Mouse (Mus musculus) layer of hippocampus, postnatal 36 days (tissue): ENCODE data around the gene Trak1. TPM values are rescaled to one million over a fixed set of nuclear protein-coding genes. Genes with fewer than 3 reads are reported as not detected.

Experiments
- DNase-seq, 2 experiments: peaks; one replicate each; pipeline ENCODE4 v3.0.0; 2022
- total RNA-seq, 2 experiments: library from RNA; stranded (reverse); gene quantifications; 2 replicates each; pipeline ENCODE4 v1.2.3; 2021

Gene Trak1
- 100 to 1,000 TPM; 235 to 247 TPM for total RNA-seq

- peak in 1 of 2 experiments; percentile 50 for DNase-seq
Measured at GRCm38 (mm10) chr9:121297171-121298064, at the start of gene Trak1. Gene Trak1, plus strand, starts transcription at chr9:121297502.

GRCm38 (mm10) chr9:121247956-121248775, 49.1 kb upstream of the Trak1 start:
- DNase-seq: peak; percentile 74 to 76

- DNase-seq: no peak
Measured at GRCm38 (mm10) chr9:121249805-121250204, 47.5 kb upstream of the Trak1 start.

DNA sequence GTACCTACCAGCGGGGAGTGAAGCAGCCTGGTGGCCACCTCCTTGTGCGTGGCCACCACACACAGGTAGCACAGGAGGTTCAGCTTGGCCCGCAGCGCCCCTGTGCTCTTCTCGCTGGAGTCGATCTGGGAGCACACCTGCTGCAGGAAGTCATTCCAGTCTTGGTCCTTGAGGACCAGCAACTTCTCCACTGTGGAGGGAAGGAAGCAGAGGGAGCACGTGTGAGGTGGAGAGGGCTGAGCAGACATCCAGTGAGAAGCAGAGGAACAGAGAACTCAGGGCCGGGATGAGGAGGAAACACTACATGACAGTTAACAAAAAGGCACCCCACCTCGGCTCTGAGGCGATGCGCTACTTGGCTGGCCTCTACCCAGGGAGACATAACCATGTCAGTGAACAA, 46.4 kb upstream of the Trak1 start:
- no peak for DNase-seq

GRCm38 (mm10) chr9:121253983-121254382, 43.3 kb upstream of the Trak1 start:
- no peak for DNase-seq

GRCm38 (mm10) chr9:121254761-121255160, 42.5 kb upstream of the Trak1 start:
- DNase-seq: no peak

DNA sequence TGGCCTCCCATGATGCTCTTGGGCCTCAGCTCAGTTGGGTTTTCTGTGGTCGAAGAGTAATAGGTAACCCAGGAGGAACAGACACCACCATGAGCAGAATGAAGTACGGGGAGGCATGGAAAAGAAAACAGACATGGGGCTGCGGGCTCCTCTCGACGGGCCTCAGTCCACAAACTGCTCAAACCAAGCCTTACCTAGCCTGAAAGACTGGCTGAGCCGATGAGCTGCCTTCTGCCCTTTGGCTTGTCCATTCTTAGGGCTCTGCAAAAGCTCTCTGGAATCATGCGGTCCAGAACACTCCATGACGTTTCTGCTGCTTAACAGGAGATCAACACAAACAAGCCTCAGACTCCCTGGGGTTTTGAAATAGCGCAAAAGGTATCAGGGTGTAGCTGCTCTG, 40.2 kb upstream of the Trak1 start:
- no peak for DNase-seq

DNA sequence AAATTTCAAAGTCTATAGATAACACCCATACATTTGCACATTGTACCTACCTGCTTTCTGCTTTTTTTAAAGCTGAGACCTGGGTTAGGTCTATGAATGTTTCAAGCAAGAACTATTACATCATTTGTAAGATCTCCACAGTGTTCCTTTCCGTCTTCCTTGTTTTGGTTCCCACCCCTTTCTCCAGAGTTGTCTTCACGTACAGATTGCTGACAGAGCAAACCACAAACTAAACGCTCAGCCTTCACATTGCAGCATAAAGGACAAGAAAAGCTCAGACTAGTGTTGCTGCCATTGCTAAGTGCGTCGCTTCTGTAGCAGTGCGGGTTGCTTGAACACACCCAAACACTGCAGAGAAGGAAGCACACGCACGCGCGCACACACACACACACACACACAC, 32.0 kb upstream of the Trak1 start:
- DNase-seq: no peak

- no peak for DNase-seq
Measured at GRCm38 (mm10) chr9:121271149-121271548, 26.2 kb upstream of the Trak1 start.

GRCm38 (mm10) chr9:121271561-121271960, 25.7 kb upstream of the Trak1 start:
- no peak for DNase-seq

DNA sequence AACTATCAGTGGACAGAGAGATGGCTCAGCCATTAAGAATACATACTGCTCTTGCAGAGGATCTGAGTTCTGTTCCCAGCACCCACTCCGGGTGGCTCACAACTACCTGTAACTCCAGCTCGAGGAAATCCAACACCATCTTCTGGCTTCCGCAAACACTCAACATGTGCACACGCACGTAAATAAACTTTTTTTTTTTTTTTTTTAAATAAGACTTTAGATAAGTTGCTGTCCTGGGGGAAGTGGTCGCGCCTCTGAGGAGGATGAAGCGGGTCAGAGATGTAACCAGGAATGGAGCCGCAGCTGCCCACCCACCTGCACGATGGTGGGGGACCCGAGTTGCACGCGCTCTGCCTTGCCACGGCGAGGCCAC, 20.6 kb upstream of the Trak1 start:
- no peak for DNase-seq

DNA sequence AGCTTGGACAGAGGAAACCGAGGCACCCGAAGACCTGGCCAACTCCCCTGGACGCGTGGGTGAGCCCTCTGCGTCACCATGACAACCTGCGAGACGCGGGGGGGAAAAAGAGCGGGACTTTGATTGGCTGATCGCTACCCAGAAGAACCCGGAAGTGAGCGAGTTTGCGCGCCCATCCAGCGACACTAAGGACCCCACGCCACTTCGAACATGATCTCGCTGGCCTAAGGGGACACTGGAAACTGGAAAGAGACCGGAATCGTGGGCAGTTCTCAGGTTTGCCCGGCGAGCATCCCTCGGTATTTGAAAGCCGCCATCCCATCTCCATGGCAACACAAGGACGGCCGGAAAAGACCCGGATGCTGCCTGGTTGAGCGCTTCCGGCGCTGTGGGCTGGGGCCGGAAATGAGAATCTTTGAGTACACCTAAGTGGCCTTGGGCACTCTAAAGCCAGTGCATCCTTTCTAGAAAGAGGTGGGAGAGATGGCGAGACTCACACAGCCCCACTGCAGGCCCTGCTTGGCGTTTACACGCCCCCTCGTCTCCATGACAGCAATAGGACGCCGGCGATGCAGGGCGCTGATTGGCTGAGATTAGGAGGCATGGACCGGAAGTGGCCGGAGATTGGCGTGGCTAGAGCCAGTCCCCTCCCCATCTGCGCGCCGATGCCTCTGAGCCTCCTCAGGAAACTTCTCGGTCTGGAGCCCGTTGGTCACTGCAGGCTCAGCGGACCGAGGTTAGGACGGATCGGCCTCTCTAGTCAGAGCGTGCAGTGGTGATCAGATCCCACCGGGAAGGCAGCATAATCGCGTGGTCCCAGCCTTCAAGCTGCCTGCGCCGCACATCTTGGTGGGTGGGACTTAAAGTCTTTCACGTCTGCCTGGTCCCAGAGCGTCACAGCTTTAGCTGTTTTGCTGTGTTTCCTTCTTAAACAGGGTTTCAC, 19.9 kb upstream of the Trak1 start, which contains the start of gene Ulk4:
Gene Ulk4, minus strand, starts transcription at position 80 of the 943 bp plus-strand sequence.
- peak; percentile 93 to 95 for DNase-seq

DNA sequence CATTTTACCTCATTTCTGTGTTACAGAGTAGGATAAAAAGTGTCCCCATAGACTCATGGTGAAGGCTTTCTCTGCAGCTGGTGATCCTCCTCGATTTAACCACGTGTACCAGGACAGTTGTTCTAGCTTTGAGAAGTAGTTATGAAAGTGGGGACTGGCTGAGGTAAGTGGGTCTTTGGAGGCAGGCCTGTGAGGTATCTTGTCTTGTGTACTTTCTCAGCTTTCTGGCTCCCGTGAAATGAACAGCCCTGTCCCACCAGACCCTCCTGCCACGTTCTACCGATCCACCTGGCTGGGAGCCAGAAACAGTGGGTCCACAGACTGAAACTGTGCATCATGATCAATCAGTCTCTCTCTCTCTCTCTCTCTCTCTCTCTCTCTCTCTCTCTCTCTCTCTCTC, 18.1 kb upstream of the Trak1 start:
- DNase-seq: no peak

GRCm38 (mm10) chr9:121281891-121282290, 15.4 kb upstream of the Trak1 start:
- no peak for DNase-seq

- DNase-seq: no peak
Measured at GRCm38 (mm10) chr9:121283620-121284185, 13.6 kb upstream of the Trak1 start.

DNA sequence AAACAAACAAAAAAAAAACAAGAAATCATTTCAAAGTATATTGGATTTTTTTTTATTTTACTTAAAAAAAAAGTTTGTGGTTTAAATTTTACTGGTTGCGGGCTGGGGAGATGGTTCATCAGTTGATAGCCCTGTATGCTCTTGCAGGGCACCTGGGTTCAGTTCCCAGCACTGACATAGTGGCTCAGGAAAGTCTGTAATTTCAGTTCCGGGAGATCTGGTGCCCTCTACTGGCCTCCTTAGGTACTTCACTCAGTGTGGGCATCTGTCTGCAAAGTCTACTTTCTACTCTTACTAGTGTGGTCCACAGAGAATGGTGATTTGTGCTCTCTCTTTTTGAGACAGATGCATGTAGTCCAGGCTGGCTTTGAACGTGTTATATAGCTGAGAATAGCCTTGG, 12.9 kb upstream of the Trak1 start:
- DNase-seq: no peak

DNA sequence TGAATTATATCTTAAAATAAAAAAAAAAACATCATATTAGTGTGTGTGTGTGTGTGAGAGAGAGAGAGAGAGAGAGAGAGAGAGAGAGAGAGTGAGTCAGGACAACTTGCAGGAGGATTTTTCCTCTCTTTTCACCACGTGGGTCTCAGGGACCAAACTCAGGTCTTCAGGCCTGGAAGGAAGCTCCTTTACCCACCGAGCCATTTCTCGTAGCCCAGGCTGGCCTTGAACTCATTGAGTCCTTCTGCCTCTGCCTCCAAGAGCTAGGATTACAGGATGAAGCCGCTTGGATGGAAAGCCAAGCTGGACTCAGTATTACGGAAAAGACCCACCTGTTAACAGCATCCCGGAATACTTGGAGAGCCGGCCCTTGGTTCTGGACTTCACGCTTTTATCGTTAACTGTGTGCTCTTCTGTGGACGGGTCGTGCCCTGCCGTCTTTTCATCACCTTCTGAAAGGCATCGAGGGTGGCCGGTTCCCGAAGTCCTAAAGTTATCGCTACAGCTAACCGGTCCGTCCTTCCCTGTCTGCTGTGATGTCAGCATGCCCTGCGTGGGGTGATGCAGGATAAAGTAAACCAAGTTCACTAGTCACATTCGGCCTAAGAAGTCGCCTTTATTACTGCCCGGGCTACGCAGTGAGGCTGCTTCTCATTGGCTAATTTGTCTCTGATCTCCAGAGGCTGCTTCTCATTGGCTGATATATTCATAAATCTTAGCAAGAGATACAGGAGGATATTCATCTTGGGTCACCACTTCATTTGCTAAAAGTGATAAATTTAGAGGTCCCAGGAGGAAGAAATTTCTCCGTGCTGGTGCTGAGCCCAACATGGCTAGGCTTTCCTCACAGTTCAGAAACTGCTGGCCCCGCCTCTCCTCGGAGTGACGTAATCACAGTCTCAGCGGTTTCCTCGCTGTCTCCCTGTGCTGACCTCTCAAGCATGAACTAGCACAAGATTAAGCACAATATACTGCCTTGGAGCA, 11.7 kb upstream of the Trak1 start:
- DNase-seq: peak in 1 of 2 experiments; percentile 41

GRCm38 (mm10) chr9:121286325-121286901, 10.9 kb upstream of the Trak1 start:
- no peak for DNase-seq

DNA sequence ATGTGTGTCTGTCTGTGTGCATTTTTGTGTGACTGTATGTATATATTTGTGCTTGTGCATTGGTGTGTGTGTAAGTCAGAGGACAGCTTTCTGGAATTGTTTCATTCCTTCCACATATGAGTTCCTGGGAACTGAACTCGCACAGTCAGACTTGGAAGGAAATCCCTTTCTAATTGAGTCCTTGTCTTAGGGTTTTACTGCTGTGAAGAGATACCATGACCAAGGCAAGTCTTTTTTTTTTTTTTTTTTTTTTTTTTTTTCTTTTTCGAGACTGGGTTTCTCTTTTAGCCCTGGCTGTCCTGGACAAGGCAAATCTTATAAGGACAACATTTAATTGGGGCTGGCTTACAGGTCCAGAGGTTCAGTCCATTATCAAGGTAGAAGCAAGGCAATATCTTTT, 6.0 kb upstream of the Trak1 start:
- DNase-seq: no peak

- DNase-seq: no peak
Measured at GRCm38 (mm10) chr9:121293187-121293586, 4.1 kb upstream of the Trak1 start.
